Mouse (Mus musculus) myocyte (in vitro differentiated cells): Measurements from ENCODE around the gene Dnase1l3.

ENCODE experiments used
- E2F4 ChIP-seq: IDR thresholded peaks from one replicate; pipeline ENCODE4 v1.6.1; 2011; ENCODE audit warnings: mild to moderate bottlenecking, control low read depth, moderate library complexity; ENCODE audit not compliant: insufficient read depth
- MAX ChIP-seq: IDR thresholded peaks from one replicate; pipeline ENCODE4 v1.6.1; 2011; ENCODE audit warnings: low read depth, mild to moderate bottlenecking, control low read depth
- MYOD1 ChIP-seq, 3 experiments: IDR thresholded peaks; one replicate each; pipeline ENCODE4 v1.6.1; 2011; ENCODE audit warnings: control low read depth in 2 of 3, low read depth in 2 of 3, mild to moderate bottlenecking in 2 of 3, moderate library complexity in 1 of 3; ENCODE audit not compliant: insufficient read length in 2 of 3, control insufficient read depth in 1 of 3
- MYOG ChIP-seq, 3 experiments: IDR thresholded peaks; one replicate each; pipeline ENCODE4 v1.6.1; 2011; ENCODE audit warnings: control low read depth in 2 of 3, low read depth in 2 of 3, mild to moderate bottlenecking in 2 of 3; ENCODE audit not compliant: insufficient read length in 2 of 3, control insufficient read depth in 1 of 3, insufficient read depth in 1 of 3
- POLR2A ChIP-seq: IDR thresholded peaks from one replicate; pipeline ENCODE4 v1.6.1; 2011; ENCODE audit warnings: low read depth, mild to moderate bottlenecking, control low read depth, moderate library complexity; ENCODE audit not compliant: insufficient read length
- POLR2AphosphoS2 ChIP-seq: IDR thresholded peaks from one replicate; pipeline ENCODE4 v1.6.1; 2011; ENCODE audit warnings: low read depth, control low read depth; ENCODE audit not compliant: insufficient read length
- REST ChIP-seq: IDR thresholded peaks from one replicate; pipeline ENCODE4 v1.6.1; 2011; ENCODE audit warnings: mild to moderate bottlenecking, control low read depth, moderate library complexity; ENCODE audit not compliant: insufficient read depth, insufficient read length
- SRF ChIP-seq: IDR thresholded peaks from one replicate; pipeline ENCODE4 v1.6.1; 2011; ENCODE audit warnings: low read depth; ENCODE audit not compliant: control insufficient read depth, insufficient read length
- TCF12 ChIP-seq: IDR thresholded peaks from one replicate; pipeline ENCODE4 v1.6.1; 2011; ENCODE audit warnings: mild to moderate bottlenecking, control low read depth; ENCODE audit not compliant: poor library complexity, insufficient read depth, severe bottlenecking
- TCF3 ChIP-seq: IDR thresholded peaks from one replicate; pipeline ENCODE4 v1.6.1; 2011; ENCODE audit warnings: low read depth, control low read depth; ENCODE audit not compliant: insufficient read length
- USF1 ChIP-seq: IDR thresholded peaks from one replicate; pipeline ENCODE4 v1.6.1; 2011; ENCODE audit warnings: low read depth, mild to moderate bottlenecking, control low read depth, moderate library complexity

DNA sequence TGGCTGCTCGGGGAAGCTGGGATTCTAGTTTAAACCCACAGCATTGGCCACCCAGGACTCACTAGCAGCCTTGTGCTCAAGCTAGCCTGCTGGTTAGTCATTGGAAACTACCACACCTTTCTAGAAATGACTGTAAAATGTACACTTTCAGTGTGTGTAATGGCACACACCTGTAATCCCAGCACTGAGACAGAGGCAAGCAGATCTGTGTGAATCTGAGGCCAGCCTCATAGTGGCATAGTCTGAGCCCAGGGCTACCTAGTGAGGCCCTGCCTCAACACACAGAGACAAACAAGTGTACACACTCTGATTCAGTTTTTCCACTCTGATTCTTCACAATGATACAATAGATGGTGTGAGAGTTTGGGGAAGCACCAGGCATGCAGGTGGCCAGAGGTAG is 5.0 kb downstream of the Dnase1l3 start:
- TF ChIP-seq POLR2AphosphoS2 (no peak), POLR2A (no peak), MAX (no peak), SRF (no peak), E2F4 (no peak), MYOD1 (IDR thresholded peaks at IDR 0.05; ENCODE audit: control insufficient read depth in 1 of 3, insufficient read length in 2 of 3, low read depth in 2 of 3) (no peak), REST (no peak), TCF12 (no peak), USF1 (no peak), TCF3 (no peak), MYOG (IDR thresholded peaks at IDR 0.05; ENCODE audit: control insufficient read depth in 1 of 3, insufficient read depth in 1 of 3, insufficient read length in 2 of 3, low read depth in 2 of 3) (no peak)
